Mouse (Mus musculus): ENCODE results near the gene A3galt2. TPM values are rescaled to one million over a fixed set of nuclear protein-coding genes. Genes with fewer than 3 reads are reported as not detected.

The A3galt2 gene
- polyA plus RNA-seq, 1 experiment from 2014 or later, result 0.30 TPM

DNA sequence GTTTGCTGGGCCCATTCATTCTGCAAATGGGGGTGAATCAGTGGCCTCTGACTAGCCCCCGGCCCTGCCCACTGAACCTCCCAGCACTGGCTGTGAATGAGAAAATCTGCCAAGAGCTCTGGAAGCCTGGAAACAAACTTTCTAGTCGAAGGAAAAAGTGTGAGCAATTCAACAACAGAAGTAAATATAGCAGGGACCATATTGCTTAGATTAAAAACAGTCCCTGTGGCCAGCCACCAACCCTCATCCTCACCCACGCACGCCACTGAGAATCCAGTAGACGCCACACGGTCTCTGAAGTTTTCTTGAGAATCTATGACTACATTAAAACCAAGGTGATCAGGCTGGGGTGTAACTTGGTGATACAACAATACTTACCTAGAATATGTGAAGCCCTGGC, 42.2 kb upstream of the A3galt2 start:
- Histone ChIP-seq H3K27me3 (ENCODE audit: control insufficient read depth, insufficient read depth, low read depth, low read length) (no peaks in the 10 kb centered on the region), H3K9ac (ENCODE audit: low read length) (no peak overlapping the region), H3K9me3 (ENCODE audit: control insufficient read depth, low read length) (no peaks in the 10 kb centered on the region), H3K4me3 (ENCODE audit: low read length) (no peak overlapping the region), H3K4me2 (ENCODE audit: low read depth, low read length) (no peak overlapping the region), H3K27ac (ENCODE audit: low read length) (no peak overlapping the region), H3K36me3 (ENCODE audit: control insufficient read depth, insufficient read depth, low read length) (no peaks in the 10 kb centered on the region), H3K4me1 (replicated peaks; ENCODE audit: control insufficient read depth, insufficient read depth, low read length) (peaks cover 33% of the 10 kb centered on the region)
- ATAC-seq (ENCODE audit: low read depth), result no peak
- 81% methylated on average over 6 of the region's 6 CpGs for WGBS

- WGBS, result 13% methylated on average over 14 of the region's 14 CpGs
- Histone ChIP-seq H3K4me3 (ENCODE audit: low read length) (no peak overlapping the region), H3K27me3 (ENCODE audit: control insufficient read depth, insufficient read depth, low read depth, low read length) (no peaks in the 10 kb centered on the region), H3K9ac (ENCODE audit: low read length) (peak overlapping the region; percentile 34; the same call in 1 of the 2 replicates), H3K27ac (ENCODE audit: low read length) (peak overlapping the region; percentile 88), H3K36me3 (ENCODE audit: control insufficient read depth, insufficient read depth, low read length) (no peaks in the 10 kb centered on the region), H3K4me1 (replicated peaks; ENCODE audit: control insufficient read depth, insufficient read depth, low read length) (peaks cover 48% of the 10 kb centered on the region), H3K4me2 (ENCODE audit: low read depth, low read length) (peak overlapping the region; percentile 35), H3K9me3 (ENCODE audit: control insufficient read depth, low read length) (no peaks in the 10 kb centered on the region)
- ATAC-seq (ENCODE audit: low read depth), result peak; percentile 78
These were observed 39.6 kb upstream of the A3galt2 start for GRCm38 (mm10) chr4:128715241-128716204.

DNA sequence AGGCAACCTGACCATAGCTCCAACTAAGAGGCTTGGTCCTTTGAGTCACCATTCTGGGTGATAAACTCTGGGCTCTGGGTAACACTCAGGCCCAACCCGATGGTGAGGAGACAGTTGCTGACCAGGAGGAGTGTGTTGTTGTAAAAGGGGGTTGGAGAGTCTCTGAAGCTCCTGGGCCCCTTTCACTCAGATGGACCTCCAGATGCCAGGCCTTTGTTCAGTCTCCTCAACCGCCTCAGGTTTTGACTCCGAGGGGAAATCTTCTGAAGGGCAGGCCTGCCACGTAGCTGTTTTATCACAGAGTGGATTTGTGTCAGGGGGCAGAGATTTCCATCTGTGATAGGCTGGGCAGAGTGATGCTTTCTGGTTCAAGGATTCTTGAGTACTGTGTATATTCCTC, 38.9 kb upstream of the A3galt2 start:
- no peak overlapping the region for H3K4me3 ChIP-seq (ENCODE audit: low read length)
- H3K27me3 ChIP-seq (ENCODE audit: control insufficient read depth, insufficient read depth, low read depth, low read length), result no peaks in the 10 kb centered on the region
- H3K27ac ChIP-seq (ENCODE audit: low read length), result peak overlapping the region; percentile 88
- no peak overlapping the region for H3K9ac ChIP-seq (ENCODE audit: low read length)
- H3K9me3 ChIP-seq (ENCODE audit: control insufficient read depth, low read length), result no peaks in the 10 kb centered on the region
- WGBS, result 21% methylated on average over 4 of the region's 4 CpGs
- H3K4me1 ChIP-seq (replicated peaks; ENCODE audit: control insufficient read depth, insufficient read depth, low read length), result peaks cover 55% of the 10 kb centered on the region
- no peak for ATAC-seq (ENCODE audit: low read depth)
- H3K36me3 ChIP-seq (ENCODE audit: control insufficient read depth, insufficient read depth, low read length), result no peaks in the 10 kb centered on the region
- peak overlapping the region; percentile 35 for H3K4me2 ChIP-seq (ENCODE audit: low read depth, low read length)

DNA sequence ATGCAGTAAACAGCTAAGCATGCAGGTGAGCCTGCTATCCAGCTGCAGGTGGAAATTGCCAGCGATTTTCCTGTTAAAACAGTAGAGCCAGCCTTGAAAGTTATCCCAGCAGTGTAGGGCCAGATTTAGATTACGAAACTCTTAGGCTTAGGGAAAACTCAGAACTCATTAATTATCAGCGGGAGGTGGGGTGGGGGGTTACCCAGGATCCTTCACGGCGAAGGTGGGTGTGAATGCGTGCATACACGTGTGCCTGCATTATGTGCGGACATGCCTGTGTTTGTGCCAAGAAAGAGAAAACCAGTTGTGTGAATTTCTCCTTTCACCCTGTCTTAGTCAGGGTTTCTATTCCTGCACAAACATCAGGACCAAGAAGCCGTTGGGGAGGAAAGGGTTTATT, 38.4 kb upstream of the A3galt2 start:
- WGBS, result 47% methylated on average over 9 of the region's 9 CpGs
- H3K4me3 ChIP-seq (ENCODE audit: low read length), result no peak overlapping the region
- H3K4me2 ChIP-seq (ENCODE audit: low read depth, low read length), result no peak overlapping the region
- peaks cover 53% of the 10 kb centered on the region for H3K4me1 ChIP-seq (replicated peaks; ENCODE audit: control insufficient read depth, insufficient read depth, low read length)
- H3K9ac ChIP-seq (ENCODE audit: low read length), result no peak overlapping the region
- H3K27ac ChIP-seq (ENCODE audit: low read length), result peak overlapping the region; percentile 88
- no peaks in the 10 kb centered on the region for H3K27me3 ChIP-seq (ENCODE audit: control insufficient read depth, insufficient read depth, low read depth, low read length)
- no peaks in the 10 kb centered on the region for H3K9me3 ChIP-seq (ENCODE audit: control insufficient read depth, low read length)
- no peak for ATAC-seq (ENCODE audit: low read depth)
- H3K36me3 ChIP-seq (ENCODE audit: control insufficient read depth, insufficient read depth, low read length), result no peaks in the 10 kb centered on the region

- peak; percentile 86 for ATAC-seq (ENCODE audit: low read depth)
- Histone ChIP-seq H3K4me2 (ENCODE audit: low read depth, low read length) (no peak overlapping the region), H3K27ac (ENCODE audit: low read length) (peak overlapping the region; percentile 77), H3K4me1 (replicated peaks; ENCODE audit: control insufficient read depth, insufficient read depth, low read length) (peaks cover 44% of the 10 kb centered on the region), H3K9ac (ENCODE audit: low read length) (no peak overlapping the region), H3K9me3 (ENCODE audit: control insufficient read depth, low read length) (no peaks in the 10 kb centered on the region), H3K27me3 (ENCODE audit: control insufficient read depth, insufficient read depth, low read depth, low read length) (no peaks in the 10 kb centered on the region), H3K36me3 (ENCODE audit: control insufficient read depth, insufficient read depth, low read length) (no peaks in the 10 kb centered on the region), H3K4me3 (ENCODE audit: low read length) (no peak overlapping the region)
- WGBS, result 7% methylated on average over 5 of the region's 5 CpGs
These were observed 35.1 kb upstream of the A3galt2 start for GRCm38 (mm10) chr4:128720110-128720509.

- Histone ChIP-seq H3K27ac (ENCODE audit: low read length) (no peak overlapping the region), H3K9ac (ENCODE audit: low read length) (no peak overlapping the region), H3K36me3 (ENCODE audit: control insufficient read depth, insufficient read depth, low read length) (no peaks in the 10 kb centered on the region), H3K9me3 (ENCODE audit: control insufficient read depth, low read length) (no peaks in the 10 kb centered on the region), H3K4me2 (ENCODE audit: low read depth, low read length) (no peak overlapping the region), H3K27me3 (ENCODE audit: control insufficient read depth, insufficient read depth, low read depth, low read length) (no peaks in the 10 kb centered on the region), H3K4me3 (ENCODE audit: low read length) (no peak overlapping the region), H3K4me1 (replicated peaks; ENCODE audit: control insufficient read depth, insufficient read depth, low read length) (peaks cover 34% of the 10 kb centered on the region)
- 71% methylated on average over 9 of the region's 9 CpGs for WGBS
- ATAC-seq (ENCODE audit: low read depth), result no peak
These were observed 34.0 kb upstream of the A3galt2 start for GRCm38 (mm10) chr4:128721061-128721648.

- peaks cover 29% of the 10 kb centered on the region for H3K4me1 ChIP-seq (replicated peaks; ENCODE audit: control insufficient read depth, insufficient read depth, low read length)
- no peak overlapping the region for H3K27ac ChIP-seq (ENCODE audit: low read length)
- ATAC-seq (ENCODE audit: low read depth), result no peak
- H3K36me3 ChIP-seq (ENCODE audit: control insufficient read depth, insufficient read depth, low read length), result no peaks in the 10 kb centered on the region
- H3K9me3 ChIP-seq (ENCODE audit: control insufficient read depth, low read length), result no peaks in the 10 kb centered on the region
- H3K27me3 ChIP-seq (ENCODE audit: control insufficient read depth, insufficient read depth, low read depth, low read length), result no peaks in the 10 kb centered on the region
- no peak overlapping the region for H3K9ac ChIP-seq (ENCODE audit: low read length)
- 71% methylated on average over 4 of the region's 4 CpGs for WGBS
- no peak overlapping the region for H3K4me2 ChIP-seq (ENCODE audit: low read depth, low read length)
- H3K4me3 ChIP-seq (ENCODE audit: low read length), result no peak overlapping the region
These were observed 33.4 kb upstream of the A3galt2 start for GRCm38 (mm10) chr4:128721761-128722160.

- WGBS, result 86% methylated on average over 8 of the region's 8 CpGs
- no peak for ATAC-seq (ENCODE audit: low read depth)
- Histone ChIP-seq H3K9me3 (ENCODE audit: control insufficient read depth, low read length) (no peaks in the 10 kb centered on the region), H3K27me3 (ENCODE audit: control insufficient read depth, insufficient read depth, low read depth, low read length) (no peaks in the 10 kb centered on the region), H3K4me1 (replicated peaks; ENCODE audit: control insufficient read depth, insufficient read depth, low read length) (peaks cover 32% of the 10 kb centered on the region), H3K4me3 (ENCODE audit: low read length) (no peak overlapping the region), H3K9ac (ENCODE audit: low read length) (no peak overlapping the region), H3K36me3 (ENCODE audit: control insufficient read depth, insufficient read depth, low read length) (no peaks in the 10 kb centered on the region), H3K27ac (ENCODE audit: low read length) (no peak overlapping the region), H3K4me2 (ENCODE audit: low read depth, low read length) (no peak overlapping the region)
These were observed 32.2 kb upstream of the A3galt2 start for GRCm38 (mm10) chr4:128722932-128723331.

- H3K9ac ChIP-seq (ENCODE audit: low read length), result no peak overlapping the region
- no peak overlapping the region for H3K4me2 ChIP-seq (ENCODE audit: low read depth, low read length)
- no peak for ATAC-seq (ENCODE audit: low read depth)
- no peak overlapping the region for H3K27ac ChIP-seq (ENCODE audit: low read length)
- no peak overlapping the region for H3K4me3 ChIP-seq (ENCODE audit: low read length)
- peaks cover 32% of the 10 kb centered on the region for H3K4me1 ChIP-seq (replicated peaks; ENCODE audit: control insufficient read depth, insufficient read depth, low read length)
- no peaks in the 10 kb centered on the region for H3K27me3 ChIP-seq (ENCODE audit: control insufficient read depth, insufficient read depth, low read depth, low read length)
- whole genome bisulfite sequencing, result 84% methylated on average over 13 of the region's 13 CpGs
- H3K9me3 ChIP-seq (ENCODE audit: control insufficient read depth, low read length), result no peaks in the 10 kb centered on the region
- H3K36me3 ChIP-seq (ENCODE audit: control insufficient read depth, insufficient read depth, low read length), result no peaks in the 10 kb centered on the region
These were observed 31.7 kb upstream of the A3galt2 start for GRCm38 (mm10) chr4:128723431-128723830.
